Mouse (Mus musculus): ENCODE measurements around the gene C4bp.

- TF ChIP-seq CTCF (IDR thresholded peaks at IDR 0.05; ENCODE audit: control insufficient read depth, insufficient read depth, insufficient replicate concordance, low read depth, low read length) (no peak), POLR2A (IDR thresholded peaks at IDR 0.05; ENCODE audit: control insufficient read depth, low read depth, low read length) (no peak)
Measured at GRCm38 (mm10) chr1:130644103-130644502, 17.3 kb downstream of the C4bp start.
